Mouse (Mus musculus) megakaryocyte progenitor cell, adult 5-6 weeks (primary cell): ENCODE results near the gene Vmn2r11. TPM values are rescaled to one million over a fixed set of nuclear protein-coding genes. Genes with fewer than 3 reads are reported as not detected.
"Not testable (repeated sequence)": the region's sequence is repeated elsewhere in the genome, so short reads cannot be mapped to it uniquely, and the experiment has no call there.

Source experiments
- ATAC-seq: replicated peaks from 2 replicates; pipeline ENCODE4 v1.8.0; 2016; ENCODE audit warnings: mild to moderate bottlenecking, moderate TSS enrichment, inconsistent platforms; ENCODE audit not compliant: poor library complexity
- total RNA-seq, 2 experiments: library from RNA; stranded (forward) in 1 of 2; stranded (reverse) in 1 of 2; fragments of 157-497, 149-512 nt in 1 of 2; fragments of 200-1000 nt in 1 of 2; gene quantifications; 2 replicates each; pipeline versions ENCODE4 v1.2.3 to v1.2.4; 2015 to 2017

The Vmn2r11 gene
- not detected in 2 replicates for total RNA-seq (2015)
- not detected in 2 replicates for total RNA-seq (2017)

GRCm38 (mm10) chr5:109059469-109059868 is at the start of gene Vmn2r11:
Gene Vmn2r11 (minus strand): TSS chr5:109059569.
- not testable (repeated sequence) for ATAC-seq

DNA sequence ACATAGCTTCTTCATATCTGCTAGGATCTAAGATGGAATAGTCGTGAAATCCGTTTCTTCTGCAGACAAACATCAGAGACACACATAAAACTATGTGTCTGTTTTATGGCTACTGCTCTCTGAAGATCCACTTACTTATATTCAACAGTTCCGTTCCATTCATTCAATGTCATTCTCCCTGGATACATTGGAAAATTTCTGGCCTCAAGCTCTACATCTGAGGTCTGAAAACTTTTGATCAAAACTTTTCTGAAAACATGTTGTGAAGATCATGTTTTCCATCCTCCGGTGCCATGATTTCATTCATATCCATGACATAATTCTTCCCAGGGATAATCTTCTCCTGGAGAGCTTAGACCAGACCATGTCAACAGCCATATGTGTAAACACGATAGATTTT is 38.5 kb upstream of the Vmn2r11 start, which contains the start of gene Vmn2r12:
Gene Vmn2r12 (minus strand): TSS at position 101 of the 400 bp plus-strand sequence.
- not testable (repeated sequence) for ATAC-seq

DNA sequence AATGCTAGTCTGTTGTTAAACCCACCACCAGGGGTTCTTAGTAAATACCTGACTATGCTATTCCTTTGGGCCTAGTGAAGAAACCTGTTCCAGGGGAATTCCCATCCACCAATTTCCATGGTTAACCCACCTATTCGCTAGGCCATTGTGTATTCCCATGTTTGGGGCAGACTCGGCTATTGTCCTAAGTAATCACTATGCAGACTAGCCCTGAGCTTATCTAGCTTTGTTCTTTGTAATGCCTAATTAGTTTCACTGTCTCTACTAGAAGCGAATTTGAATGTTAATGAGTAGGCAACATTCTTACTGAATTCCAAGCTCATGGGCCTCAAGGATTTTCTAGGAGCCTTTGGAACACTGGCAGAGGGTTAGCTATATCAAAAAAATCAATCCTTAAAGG is 37.1 kb upstream of the Vmn2r11 start:
- not testable (repeated sequence) for ATAC-seq

DNA sequence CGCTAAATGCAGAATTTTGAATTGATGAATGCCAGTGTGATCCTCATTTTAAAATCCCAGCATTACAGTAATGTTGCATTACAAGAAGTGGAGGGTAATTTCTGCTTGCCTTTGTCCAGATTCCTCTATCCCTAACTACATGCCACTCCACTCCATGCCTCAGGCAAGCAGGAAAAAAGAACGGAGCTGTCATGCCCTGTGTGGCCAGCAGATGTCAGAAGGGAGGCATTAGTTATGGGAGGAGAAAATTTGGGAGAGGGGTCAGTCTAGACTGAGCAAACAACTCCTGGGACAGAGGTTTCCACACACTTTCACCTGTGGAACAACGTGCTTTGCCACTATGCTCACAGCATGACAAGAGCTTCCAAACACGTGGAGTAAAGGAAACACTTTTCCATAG is 12.6 kb upstream of the Vmn2r11 start:
- peak; percentile 42; the same call in 1 of the 2 replicates for ATAC-seq

GRCm38 (mm10) chr5:109055286-109055685 is 4.1 kb downstream of the Vmn2r11 start:
- ATAC-seq: no peak

- no peak for ATAC-seq
Observed at GRCm38 (mm10) chr5:109032591-109032990, 26.8 kb downstream of the Vmn2r11 start.

DNA sequence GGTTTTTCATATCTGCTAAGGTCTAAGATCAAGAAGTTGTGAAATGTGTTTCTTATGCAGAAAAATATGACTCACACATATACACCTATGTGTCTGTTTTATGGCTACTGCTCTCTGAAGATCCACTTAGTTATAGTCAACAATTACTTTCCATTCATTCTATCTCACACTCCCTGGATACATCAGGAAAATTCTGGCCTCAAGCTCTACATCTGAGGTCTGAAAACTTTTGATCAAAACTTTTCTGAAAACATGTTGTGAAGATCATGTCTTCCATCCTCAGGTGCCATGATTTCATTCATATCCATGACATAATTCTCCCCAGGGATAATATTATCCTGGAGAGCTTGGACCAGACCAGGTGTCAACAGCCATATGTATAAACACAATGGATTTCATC is 52.9 kb downstream of the Vmn2r11 start, which contains the start of gene Vmn2r10:
Gene Vmn2r10 (minus strand): TSS at position 101 of the 400 bp plus-strand sequence.
- ATAC-seq: not testable (repeated sequence)

Other genes with a start within 250 kb of the Vmn2r11 start
- not detected in 2 replicates for gene Vmn2r9, start 207.0 kb downstream of the Vmn2r11 start, total RNA-seq (2015)
- not detected in 2 replicates for gene Vmn2r9, start 207.0 kb downstream of the Vmn2r11 start, total RNA-seq (2017)
- gene Vmn2r10, start 53.0 kb downstream of the Vmn2r11 start, total RNA-seq (2015): not detected in 2 replicates
- gene Vmn2r10, start 53.0 kb downstream of the Vmn2r11 start, total RNA-seq (2017): not detected in 2 replicates
- not detected in 2 replicates for gene Vmn2r12, start 38.4 kb upstream of the Vmn2r11 start, total RNA-seq (2015)
- not detected in 2 replicates for gene Vmn2r12, start 38.4 kb upstream of the Vmn2r11 start, total RNA-seq (2017)
- gene Vmn2r13, start 132.6 kb upstream of the Vmn2r11 start, total RNA-seq (2015): not detected in 2 replicates
- gene Vmn2r13, start 132.6 kb upstream of the Vmn2r11 start, total RNA-seq (2017): not detected in 2 replicates
- not detected in 2 replicates for gene Vmn2r14, start 165.1 kb upstream of the Vmn2r11 start, total RNA-seq (2015)
- gene Vmn2r14, start 165.1 kb upstream of the Vmn2r11 start, total RNA-seq (2017): not detected in 2 replicates
- gene Vmn2r15, start 238.1 kb upstream of the Vmn2r11 start, total RNA-seq (2015): not detected in 2 replicates
- gene Vmn2r15, start 238.1 kb upstream of the Vmn2r11 start, total RNA-seq (2017): not detected in 2 replicates